Mouse (Mus musculus) brain, embryonic 14.5 days (tissue): ENCODE results near the gene Nt5c2. TPM values are rescaled to one million over a fixed set of nuclear protein-coding genes. Genes with fewer than 3 reads are reported as not detected.
A peak's percentile ranks its signal among the peaks of the same experiment; 100 is the strongest.

Experiments used
- DNase-seq: peaks from one replicate; pipeline ENCODE4 v3.0.0-alpha.2; 2011; ENCODE audit warnings: low read depth
- CTCF ChIP-seq: fragments of 200-500 bp; IDR thresholded peaks from 2 replicates; pipeline ENCODE4 v1.5.1; 2012; ENCODE audit warnings: inconsistent platforms, mild to moderate bottlenecking, moderate library complexity, borderline replicate concordance; ENCODE audit not compliant: insufficient read depth, insufficient read length; ENCODE audit errors: extremely low read depth
- POLR2A ChIP-seq: fragments of 200-500 bp; IDR thresholded peaks from 2 replicates; pipeline ENCODE4 v1.6.1; 2012; ENCODE audit warnings: mild to moderate bottlenecking, inconsistent platforms, borderline replicate concordance; ENCODE audit not compliant: poor library complexity, insufficient read depth, insufficient read length, severe bottlenecking; ENCODE audit errors: extremely low read depth
- polyA plus RNA-seq: library from polyadenylated mRNA; depleted of rRNA; stranded (reverse); fragments of >200 nt; gene quantifications from 2 replicates; pipeline ENCODE4 v1.2.3, GENCODE M21; 2012

Nt5c2 gene
- polyA plus RNA-seq, 1 experiment: 49.2 TPM

GRCm38 (mm10) chr19:46857277-46857989 is 157.5 kb downstream of the Nt5c2 start:
- DNase-seq: peak; percentile 57
- TF ChIP-seq CTCF (peak; percentile 24; the same call in 1 of the 2 replicates), POLR2A (no peak)

DNA sequence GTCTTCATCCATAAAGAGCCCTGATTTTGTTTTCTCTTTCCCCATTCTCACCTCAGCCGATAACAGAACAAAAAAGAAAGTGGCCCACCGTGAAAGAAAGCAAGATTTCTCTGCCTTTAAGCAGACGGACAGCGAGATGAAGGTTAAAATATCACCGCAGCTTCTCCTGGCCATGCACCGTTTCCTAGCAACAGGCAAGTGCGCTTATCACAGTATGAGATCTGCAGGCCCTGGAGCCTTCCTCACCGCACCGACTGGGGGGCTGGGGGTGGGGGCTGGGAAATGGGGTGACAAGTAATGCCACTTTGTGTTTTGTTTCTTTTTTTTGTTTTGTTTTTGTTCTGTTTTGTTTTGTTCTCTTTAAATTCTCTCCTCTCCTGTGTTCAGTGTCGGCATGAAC is 158.2 kb downstream of the Nt5c2 start:
- DNase-seq: peak; percentile 58

DNA sequence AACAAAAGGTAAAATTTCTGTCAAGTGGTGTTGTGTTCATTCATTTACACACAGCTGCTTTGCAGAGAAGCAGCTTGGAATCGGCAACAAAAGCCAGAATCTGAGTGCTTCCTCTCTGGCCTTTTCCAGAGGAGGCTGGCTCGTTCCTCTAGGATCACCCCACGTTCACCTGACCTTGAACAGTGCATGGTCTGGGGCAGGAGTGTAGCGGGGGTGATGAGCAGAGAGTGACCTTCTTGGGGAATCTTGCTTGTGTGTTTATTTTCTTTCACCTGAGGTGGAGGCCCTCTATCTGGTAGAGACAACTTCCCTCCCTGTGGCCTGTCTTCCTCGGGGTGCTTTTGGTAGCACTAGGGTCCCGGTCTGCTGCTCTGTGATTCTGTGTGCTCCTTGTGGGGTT is 158.7 kb downstream of the Nt5c2 start:
- no peak for DNase-seq
- TF ChIP-seq CTCF (no peak), POLR2A (no peak)

More for the DNA sequence above, 158.2 kb downstream of the Nt5c2 start:
- no peak for TF ChIP-seq POLR2A
- TF ChIP-seq CTCF: no peak

GRCm38 (mm10) chr19:46849443-46849997 is 165.4 kb downstream of the Nt5c2 start:
- no peak for DNase-seq
- TF ChIP-seq POLR2A (no peak), CTCF (no peak)

DNA sequence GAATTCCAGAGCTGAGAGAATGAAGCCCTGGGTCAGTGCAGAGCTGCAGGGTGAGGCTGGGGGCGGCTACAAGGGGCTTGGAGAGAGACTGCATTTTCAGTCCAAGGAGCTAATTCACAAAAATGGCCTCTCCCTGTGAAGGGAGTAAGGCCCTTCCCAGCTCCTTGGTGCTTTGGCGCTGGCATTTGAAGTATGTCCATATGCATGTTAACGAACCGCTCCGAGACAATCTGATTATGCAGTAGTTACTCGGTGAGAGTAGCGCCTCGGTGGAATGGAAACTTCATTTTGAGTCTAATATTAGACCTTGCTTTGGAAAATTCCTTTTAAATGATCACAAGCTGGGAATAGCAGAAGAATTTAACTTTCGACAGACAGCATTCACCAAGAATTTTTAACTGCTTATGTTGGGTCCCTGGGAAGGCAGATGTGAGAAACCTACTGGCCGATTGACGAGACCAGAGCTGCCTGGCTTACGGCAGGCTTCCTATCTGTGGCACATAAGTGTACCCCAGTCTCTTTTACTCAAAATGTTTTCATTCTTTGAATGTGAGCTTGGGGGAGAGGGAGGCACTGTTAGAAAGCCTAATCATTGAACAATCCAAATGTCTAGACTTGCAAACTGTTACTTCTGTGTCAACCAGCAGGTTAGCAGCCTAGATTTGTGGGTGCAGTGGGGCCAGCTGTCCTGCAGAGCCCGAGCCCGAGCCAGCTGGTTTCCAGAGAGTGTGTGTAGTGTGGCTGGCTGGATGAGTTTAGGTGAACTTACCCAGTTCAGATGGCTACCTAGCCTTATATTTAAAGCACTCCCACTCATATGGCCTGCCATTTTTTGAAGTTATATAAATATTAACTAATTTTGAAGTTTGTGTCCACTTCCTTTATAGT is 166.3 kb downstream of the Nt5c2 start:
- TF ChIP-seq POLR2A (no peak), CTCF (no peak)
- peak; percentile 45 for DNase-seq

DNA sequence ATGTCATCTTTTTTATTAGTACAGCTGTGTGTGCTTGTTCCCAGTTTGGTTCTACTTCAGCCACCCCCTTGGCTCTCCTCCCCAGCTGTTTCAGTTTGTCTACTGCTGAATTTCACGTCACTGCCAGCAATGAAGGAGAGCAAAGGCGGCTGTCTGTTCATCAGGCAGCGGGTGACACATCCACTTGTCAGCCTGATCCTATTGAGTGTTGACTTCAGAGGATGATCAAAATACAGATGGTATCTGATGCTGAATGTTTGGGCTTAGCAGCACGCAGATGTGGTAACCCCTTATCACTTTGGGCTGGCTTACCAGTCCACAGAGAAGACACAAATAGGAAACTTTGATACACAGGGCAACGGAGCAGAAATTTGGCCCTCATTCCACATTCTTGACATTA is 168.5 kb downstream of the Nt5c2 start:
- TF ChIP-seq CTCF (no peak), POLR2A (no peak)
- no peak for DNase-seq

DNA sequence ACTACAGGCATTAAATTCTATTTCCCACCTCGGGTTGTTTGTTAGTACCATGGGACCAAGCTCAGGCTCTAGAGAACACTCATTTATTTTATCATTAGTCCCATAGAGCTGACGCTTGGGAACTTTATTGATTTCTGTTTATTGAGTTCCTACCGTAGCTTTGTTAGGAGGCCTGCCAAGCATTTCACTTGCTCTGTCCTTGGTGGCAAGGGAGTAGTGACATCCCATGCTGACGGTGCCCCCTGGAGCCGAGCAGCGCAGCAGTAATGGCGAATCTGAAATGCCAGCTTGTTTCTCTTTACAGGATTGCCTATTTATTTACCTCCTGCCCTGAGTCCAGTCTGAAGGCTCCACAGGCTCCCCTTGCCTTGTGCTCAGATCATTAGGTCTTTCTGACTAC is 168.9 kb downstream of the Nt5c2 start:
- no peak for DNase-seq
- no peak for TF ChIP-seq CTCF

GRCm38 (mm10) chr19:46843030-46843429 is 171.9 kb downstream of the Nt5c2 start:
- TF ChIP-seq CTCF (no peak), POLR2A (no peak)

GRCm38 (mm10) chr19:46841016-46841415 is 173.9 kb downstream of the Nt5c2 start:
- TF ChIP-seq POLR2A: no peak
- TF ChIP-seq CTCF: no peak
- DNase-seq: no peak

More at GRCm38 (mm10) chr19:46843030-46843429, 171.9 kb downstream of the Nt5c2 start:
- DNase-seq: no peak

GRCm38 (mm10) chr19:46837290-46838079 is 177.5 kb downstream of the Nt5c2 start:
- TF ChIP-seq POLR2A (no peak), CTCF (no peak)
- DNase-seq: no peak

DNA sequence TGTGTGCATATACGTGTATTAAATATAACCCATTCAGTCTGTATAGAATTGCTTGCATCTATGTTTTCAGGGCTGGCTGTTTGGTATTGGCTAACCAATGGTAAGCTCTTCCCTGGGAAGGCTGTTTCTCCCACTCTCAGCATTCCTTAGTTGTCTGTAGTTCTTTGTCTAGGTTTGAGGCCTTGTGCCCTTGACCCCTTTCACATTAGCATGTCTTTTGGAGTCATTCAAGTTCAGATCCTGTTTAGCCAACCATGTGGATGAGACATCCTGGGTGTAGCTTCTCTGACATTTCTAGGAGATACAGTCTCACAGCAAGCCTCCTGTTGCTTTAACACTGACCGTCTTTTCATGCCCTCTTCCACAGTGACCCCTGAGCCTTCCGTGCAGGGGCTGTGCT is 178.9 kb downstream of the Nt5c2 start:
- DNase-seq: no peak
- TF ChIP-seq POLR2A (no peak), CTCF (no peak)

- TF ChIP-seq POLR2A (no peak), CTCF (no peak)
- DNase-seq: no peak
These were observed 179.6 kb downstream of the Nt5c2 start for GRCm38 (mm10) chr19:46835339-46835738.
